Mouse (Mus musculus) thymus, adult 2 months (tissue): ENCODE measurements around the gene Nme7. TPM values are rescaled to one million over a fixed set of nuclear protein-coding genes. Genes with fewer than 3 reads are reported as not detected.

Source experiments
- DNase-seq: peaks from one replicate; pipeline ENCODE4 v3.0.0; 2021
- H3K27ac ChIP-seq: fragments of 200-500 bp; 2 replicates; pipeline ENCODE4 v1.5.1; 2012; ENCODE audit warnings: low read length, control low read depth; ENCODE audit not compliant: control insufficient read depth, insufficient read depth
- H3K27me3 ChIP-seq: fragments of 200-500 bp; 2 replicates; pipeline ENCODE4 v1.6.1; 2012; ENCODE audit warnings: mild to moderate bottlenecking, low read length, moderate library complexity, mixed read lengths; ENCODE audit not compliant: control insufficient read depth, insufficient read depth
- H3K36me3 ChIP-seq: fragments of 200-500 bp; 2 replicates; pipeline ENCODE4 v1.6.1; 2012; ENCODE audit warnings: mild to moderate bottlenecking, low read length, moderate library complexity; ENCODE audit not compliant: control insufficient read depth, insufficient read depth
- H3K4me1 ChIP-seq: fragments of 200-500 bp; replicated peaks from 2 replicates; pipeline ENCODE4 v1.6.1; 2012; ENCODE audit warnings: low read length; ENCODE audit not compliant: control insufficient read depth, insufficient read depth
- H3K4me3 ChIP-seq: fragments of 200-500 bp; 2 replicates; pipeline ENCODE4 v1.5.1; 2012; ENCODE audit warnings: mild to moderate bottlenecking, low read length, control low read depth, moderate library complexity; ENCODE audit not compliant: control insufficient read depth, insufficient read depth
- CTCF ChIP-seq: fragments of 200-500 bp; IDR thresholded peaks from 2 replicates; pipeline ENCODE4 v1.5.1; 2012; ENCODE audit warnings: mild to moderate bottlenecking, control low read depth, low read length, moderate library complexity, borderline replicate concordance; ENCODE audit not compliant: control insufficient read depth, poor library complexity, insufficient read depth; ENCODE audit errors: extremely low read depth
- POLR2A ChIP-seq: fragments of 200-500 bp; IDR thresholded peaks from 2 replicates; pipeline ENCODE4 v1.6.1; 2012; ENCODE audit warnings: mild to moderate bottlenecking, low read length, control low read depth, moderate library complexity; ENCODE audit not compliant: control insufficient read depth, poor library complexity, insufficient read depth; ENCODE audit errors: extremely low read depth
- WGBS: fragments of 180-500 bp; shearing (Covaris S2); methylation state at CpG from one replicate; pipeline ENCODE4 v1.1.7; 2018; 5-methylcytosine and 5-hydroxymethylcytosine counted together
- polyA plus RNA-seq: library from polyadenylated mRNA; depleted of rRNA; stranded (reverse); fragments of >200 nt; gene quantifications from 2 replicates; pipeline ENCODE4 v1.2.3, GENCODE M21; 2012; rRNA removed

Gene Nme7
- polyA plus RNA-seq, 1 experiment: 10.7 TPM

- H3K4me3 ChIP-seq: no peak overlapping the region
- no peaks in the 10 kb centered on the region for H3K36me3 ChIP-seq
- H3K4me1 ChIP-seq: no peaks in the 10 kb centered on the region
- WGBS: 93% methylated on average over 4 of the region's 4 CpGs
- no peaks in the 10 kb centered on the region for H3K27me3 ChIP-seq
- TF ChIP-seq POLR2A (no peak), CTCF (no peak)
- no peak for DNase-seq
- no peak overlapping the region for H3K27ac ChIP-seq
Measured at GRCm38 (mm10) chr1:164475895-164476294, 172.0 kb downstream of the Nme7 start.

- TF ChIP-seq POLR2A: no peak
- no peak for TF ChIP-seq CTCF
Measured at GRCm38 (mm10) chr1:164480755-164481644, 177.1 kb downstream of the Nme7 start.

GRCm38 (mm10) chr1:164481645-164482354, 177.9 kb downstream of the Nme7 start:
- Histone ChIP-seq H3K27me3 (no peaks in the 10 kb centered on the region), H3K4me3 (no peak overlapping the region), H3K4me1 (no peaks in the 10 kb centered on the region), H3K36me3 (no peaks in the 10 kb centered on the region), H3K27ac (no peak overlapping the region)
- DNase-seq: no peak
- whole genome bisulfite sequencing: 84% methylated on average over 9 of the region's 9 CpGs
- no peak for TF ChIP-seq POLR2A

More at GRCm38 (mm10) chr1:164480755-164481644, 177.1 kb downstream of the Nme7 start:
- DNase-seq: no peak
- H3K4me1 ChIP-seq: no peaks in the 10 kb centered on the region
- no peak overlapping the region for H3K27ac ChIP-seq
- WGBS: 97% methylated on average over 5 of the region's 5 CpGs
- H3K4me3 ChIP-seq: no peak overlapping the region
- no peaks in the 10 kb centered on the region for H3K27me3 ChIP-seq
- H3K36me3 ChIP-seq: no peaks in the 10 kb centered on the region

GRCm38 (mm10) chr1:164482833-164483232, 178.9 kb downstream of the Nme7 start:
- Histone ChIP-seq H3K27ac (no peak overlapping the region), H3K4me3 (no peak overlapping the region), H3K36me3 (no peaks in the 10 kb centered on the region), H3K4me1 (no peaks in the 10 kb centered on the region), H3K27me3 (no peaks in the 10 kb centered on the region)
- no peak for TF ChIP-seq POLR2A
- TF ChIP-seq CTCF: no peak
- 93% methylated on average over 3 of the region's 3 CpGs for WGBS
- no peak for DNase-seq

GRCm38 (mm10) chr1:164483728-164484127, 179.8 kb downstream of the Nme7 start:
- Histone ChIP-seq H3K27me3 (no peaks in the 10 kb centered on the region), H3K4me1 (no peaks in the 10 kb centered on the region), H3K36me3 (no peaks in the 10 kb centered on the region), H3K4me3 (no peak overlapping the region), H3K27ac (no peak overlapping the region)
- TF ChIP-seq CTCF: no peak
- TF ChIP-seq POLR2A: no peak
- DNase-seq: no peak

Other genes with a start within 250 kb of the Nme7 start
- 66.6 and 68.0 TPM in 2 replicates for gene Sell, start 242.1 kb upstream of the Nme7 start, polyA plus RNA-seq
- gene Selp, start 188.9 kb upstream of the Nme7 start, polyA plus RNA-seq: 1.3 and 2.8 TPM in 2 replicates
- gene F5, start 152.3 kb upstream of the Nme7 start, polyA plus RNA-seq: 0.56 and 0.78 TPM in 2 replicates
- 8.2 and 10.8 TPM in 2 replicates for gene Slc19a2, start 55.1 kb upstream of the Nme7 start, polyA plus RNA-seq
- gene Ccdc181, start 28.5 kb upstream of the Nme7 start, polyA plus RNA-seq: 1.7 and 2.7 TPM in 2 replicates
- 3.4 and 3.6 TPM in 2 replicates for gene Blzf1, start 3.4 kb downstream of the Nme7 start, polyA plus RNA-seq
- gene Atp1b1, start 154.2 kb downstream of the Nme7 start, polyA plus RNA-seq: 56.5 and 59.4 TPM in 2 replicates